Mouse (Mus musculus): ENCODE data around the gene Arl5b.

The Arl5b gene

DNA sequence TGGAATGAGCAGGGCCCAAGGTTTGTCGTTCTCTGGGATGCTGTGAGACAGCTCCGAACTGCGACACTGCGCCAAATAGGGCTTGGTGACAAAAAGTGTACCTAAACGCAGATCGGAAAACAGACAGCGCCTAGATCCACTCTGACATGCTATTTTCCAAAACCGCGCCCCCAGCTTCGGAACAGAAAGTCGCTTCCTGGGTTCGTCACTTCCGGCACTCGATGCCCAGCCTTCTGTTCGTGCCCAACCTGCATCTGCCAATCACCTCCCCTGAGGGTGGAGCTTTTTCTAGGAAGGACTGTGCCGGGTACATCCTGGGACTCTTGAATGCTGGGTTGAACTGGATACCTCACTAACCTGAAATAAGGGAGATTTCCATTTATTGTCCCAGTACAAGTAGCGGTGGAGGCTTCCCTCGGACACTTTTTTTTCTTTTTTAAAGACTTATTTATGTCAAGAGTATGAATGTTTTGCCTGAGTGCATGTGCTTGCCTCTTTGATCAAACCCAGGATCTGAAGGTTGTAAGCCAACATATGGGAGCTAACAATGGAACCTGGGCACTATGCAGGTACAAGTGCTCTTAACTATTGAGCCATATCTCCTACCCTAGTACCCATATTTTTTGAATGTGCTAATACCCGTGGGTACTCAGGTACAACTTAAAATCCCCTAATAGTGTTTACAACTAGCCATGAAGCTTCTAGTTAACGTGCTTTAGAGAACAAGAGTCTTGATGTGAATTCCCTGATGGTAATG is at the start of gene Arl5b:
TSS of gene Arl5b (plus strand) at position 279 of the 757 bp plus-strand sequence.
- DNase-seq (ENCODE audit: low read depth) = peak; percentile 82

DNA sequence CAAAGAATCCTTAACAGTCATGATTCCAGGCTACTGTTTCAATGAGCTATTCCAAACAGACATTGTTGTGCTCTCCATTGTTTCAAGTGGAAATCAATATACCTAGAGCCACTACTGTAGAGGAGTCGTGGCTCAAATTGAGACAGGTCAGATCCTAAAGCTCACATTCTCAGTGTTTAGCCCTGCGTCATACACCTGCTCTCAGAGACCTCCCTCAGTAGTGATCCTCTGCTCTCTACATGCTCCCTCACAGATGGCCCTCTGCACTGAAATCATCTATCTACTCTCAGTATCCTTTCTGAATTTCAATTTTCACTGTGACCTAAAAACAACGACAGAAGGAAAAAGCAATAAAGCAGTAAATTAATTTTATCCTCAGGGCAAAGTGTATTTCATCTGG is 41.7 kb upstream of the Arl5b start:
- DNase-seq (ENCODE audit: low read depth) = no peak

DNA sequence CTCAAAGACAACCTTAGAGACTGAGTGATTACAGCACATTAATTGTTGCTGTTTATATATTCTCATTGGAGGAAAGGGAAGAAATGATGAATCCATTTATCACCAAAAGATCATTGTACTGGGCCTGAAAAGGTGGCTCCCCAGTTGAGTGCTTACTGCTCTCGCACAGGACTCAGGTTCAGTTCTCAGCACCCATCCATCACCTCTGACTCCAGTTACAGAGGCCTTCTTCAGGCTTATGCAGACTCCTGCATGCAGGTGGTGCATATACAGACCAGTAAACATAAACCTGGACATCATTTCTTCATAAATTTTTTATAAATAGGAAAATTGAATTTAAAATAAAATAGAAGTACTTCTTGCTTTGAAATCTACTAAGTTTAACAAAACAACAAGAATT is 41.1 kb upstream of the Arl5b start:
- no peak for DNase-seq (ENCODE audit: low read depth)

DNA sequence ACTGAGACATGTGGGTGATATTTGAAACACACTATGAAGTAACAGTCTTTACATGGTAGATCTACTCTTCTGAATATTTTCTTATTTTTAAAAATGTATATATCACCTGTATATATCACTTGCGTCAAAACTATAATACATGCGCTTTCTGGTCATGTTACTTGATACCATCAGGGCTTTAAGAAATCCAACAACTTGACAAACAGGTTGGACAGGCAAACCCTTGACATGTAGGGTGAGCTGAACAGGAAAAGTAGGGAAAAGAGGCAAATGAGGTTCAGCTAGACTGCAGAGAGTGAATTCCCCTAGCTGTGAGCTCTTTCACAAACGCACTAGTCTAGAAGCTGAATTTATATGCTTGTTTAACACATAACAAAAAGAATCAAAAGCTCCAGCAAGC is 22.4 kb upstream of the Arl5b start:
- DNase-seq (ENCODE audit: low read depth) = no peak

DNA sequence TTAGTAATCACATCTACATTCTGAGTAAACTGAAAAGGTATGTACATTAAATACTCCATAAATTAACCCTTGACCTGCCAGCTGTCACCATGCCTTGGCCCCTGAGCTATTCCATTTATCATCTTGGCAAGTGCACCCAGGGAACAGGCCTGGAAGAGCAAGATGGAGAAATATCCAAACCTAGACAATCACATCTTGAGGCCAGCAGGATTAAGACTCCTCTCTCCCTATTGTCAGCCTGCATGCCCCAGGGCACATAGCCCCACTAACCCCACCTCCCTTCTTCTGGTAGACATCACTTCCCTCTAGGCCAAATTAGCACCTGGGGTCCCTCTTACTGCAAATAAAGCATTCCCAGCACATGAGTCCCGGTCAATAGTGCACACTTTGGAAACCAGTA is 21.4 kb upstream of the Arl5b start:
- DNase-seq (ENCODE audit: low read depth) = no peak

DNA sequence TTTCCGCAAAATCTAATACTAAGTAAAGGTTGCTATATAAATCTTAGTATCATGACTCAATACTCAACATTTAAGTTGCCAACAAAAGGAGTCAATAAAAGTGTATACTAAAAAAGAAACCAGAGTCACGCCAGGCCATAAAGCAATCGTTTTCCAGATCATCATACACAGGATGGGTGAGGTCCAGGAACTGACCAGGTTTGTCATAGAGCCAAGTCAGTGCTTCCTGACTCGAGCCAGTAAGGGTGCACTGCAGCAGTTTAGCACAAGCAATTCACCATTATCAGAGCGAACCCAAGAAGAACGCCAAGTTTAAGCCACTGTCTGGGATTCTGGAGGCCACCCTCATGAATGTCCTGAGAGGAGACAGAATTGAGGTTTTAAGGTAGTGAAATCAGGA is 10.5 kb upstream of the Arl5b start:
- DNase-seq (ENCODE audit: low read depth) = no peak

DNA sequence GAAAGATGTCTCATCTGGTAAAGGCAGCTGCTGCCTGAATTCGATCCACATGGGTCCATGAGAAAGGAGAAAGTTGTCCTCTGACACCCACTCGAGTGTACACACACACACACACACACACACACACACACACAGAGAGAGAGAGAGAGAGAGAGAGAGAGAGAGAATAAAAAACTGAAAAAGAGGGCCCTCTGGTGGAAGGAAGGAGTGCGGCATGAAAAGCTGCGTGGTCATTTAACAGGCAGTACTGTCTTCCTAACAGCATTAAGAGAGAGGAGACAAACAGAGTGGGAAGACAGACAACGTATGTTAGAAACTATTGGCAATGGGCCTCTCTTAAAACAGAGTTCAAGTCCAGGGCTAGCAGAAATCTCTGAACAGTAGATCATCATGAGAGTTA is 8.9 kb upstream of the Arl5b start:
- no peak for DNase-seq (ENCODE audit: low read depth)

DNA sequence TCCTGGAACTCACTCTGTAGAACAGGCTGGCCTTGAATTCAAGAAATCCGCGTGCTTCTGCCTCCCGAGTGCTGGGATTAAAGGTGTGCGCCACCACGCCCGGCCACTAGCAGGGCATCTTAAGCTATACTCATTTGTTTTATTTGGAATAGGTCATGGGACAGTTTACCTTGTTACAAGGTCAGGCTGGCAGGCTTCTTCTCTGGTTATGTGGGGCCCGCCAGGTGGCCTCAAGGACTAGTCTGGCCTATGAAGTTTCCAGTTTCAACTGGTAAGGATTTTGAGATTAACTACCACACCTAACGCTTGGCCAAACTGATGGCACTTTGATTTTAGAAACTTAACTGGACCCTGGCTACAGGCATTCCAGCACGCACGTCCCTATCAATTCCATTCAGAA is 5.3 kb downstream of the Arl5b start:
- DNase-seq (ENCODE audit: low read depth) = no peak

DNA sequence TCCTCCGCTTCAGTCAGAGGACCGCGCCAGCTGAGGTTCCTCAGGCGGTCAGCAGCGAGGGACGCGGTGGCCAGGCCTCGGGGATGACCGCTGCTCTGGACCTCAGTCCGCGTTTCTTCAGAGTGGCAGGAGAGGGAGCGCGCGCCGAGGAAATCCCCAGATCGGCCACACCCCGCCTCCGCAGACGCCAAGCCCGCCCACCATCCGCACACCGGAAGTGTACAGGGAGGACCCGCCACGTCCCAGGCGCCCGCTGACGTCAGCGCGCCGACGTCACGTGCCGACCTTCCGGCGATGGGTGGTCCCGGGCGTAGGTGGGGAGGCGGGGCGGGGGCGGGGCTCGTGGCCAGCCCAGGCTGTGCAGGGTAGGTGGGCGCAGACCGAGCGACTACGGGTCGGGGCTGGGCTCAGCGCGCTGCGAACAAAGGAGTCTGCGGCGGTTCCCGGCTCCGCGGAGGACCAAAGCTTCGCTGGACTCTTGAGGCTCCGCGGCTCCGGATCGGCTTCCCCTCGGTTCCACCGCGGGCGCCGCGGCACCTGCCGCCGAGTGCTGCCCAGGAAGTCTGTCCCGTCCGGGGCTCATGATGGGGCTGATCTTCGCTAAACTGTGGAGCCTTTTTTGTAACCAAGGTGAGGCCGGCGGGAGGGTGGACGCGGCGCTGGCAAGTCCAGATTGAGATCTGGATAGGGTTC is 5.9 kb downstream of the Arl5b start, which contains the start of gene Nsun6:
TSS of gene Nsun6 (minus strand) at position 125 of the 693 bp plus-strand sequence.
- peak; percentile 81 for DNase-seq (ENCODE audit: low read depth)

DNA sequence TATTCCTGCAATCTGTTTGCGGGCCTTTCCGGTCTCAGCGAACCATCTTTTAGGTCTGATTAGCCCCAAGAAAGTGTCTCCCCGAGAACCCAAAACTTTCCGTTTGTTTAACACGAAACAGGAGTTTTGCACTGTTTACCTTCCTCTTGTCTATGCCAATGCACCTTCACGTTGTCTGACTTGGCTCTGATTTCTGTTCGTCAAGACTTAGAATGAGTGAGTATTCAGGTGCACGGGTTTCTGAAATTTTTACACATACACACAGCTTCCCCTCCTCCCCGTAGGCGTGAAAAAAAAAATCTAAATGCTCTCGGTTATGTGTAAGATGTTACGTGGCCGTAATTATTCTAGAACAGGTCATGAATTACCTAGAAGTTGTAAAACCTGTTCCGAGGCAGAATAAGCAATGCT is 6.6 kb downstream of the Arl5b start:
- DNase-seq (ENCODE audit: low read depth) = no peak

DNA sequence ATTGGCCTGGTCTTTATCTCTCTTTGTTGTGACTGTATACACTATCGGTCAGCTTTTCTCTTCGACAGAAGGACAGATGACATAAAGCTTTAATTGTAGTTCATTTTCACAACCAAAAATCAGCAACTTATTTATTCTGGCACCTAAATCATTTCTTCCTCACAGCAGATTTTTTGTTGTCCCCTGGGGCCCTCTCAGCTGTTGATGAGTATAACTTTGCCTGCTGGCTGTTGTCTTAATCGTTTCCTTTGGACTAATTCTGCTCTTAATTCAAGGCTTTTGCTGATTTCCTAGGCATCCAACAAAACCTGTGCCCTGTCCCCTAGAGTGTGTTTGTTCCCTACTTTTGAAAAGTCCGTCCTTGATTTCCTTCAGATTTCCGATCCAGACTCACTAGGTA is 9.0 kb downstream of the Arl5b start:
- DNase-seq (ENCODE audit: low read depth) = no peak

DNA sequence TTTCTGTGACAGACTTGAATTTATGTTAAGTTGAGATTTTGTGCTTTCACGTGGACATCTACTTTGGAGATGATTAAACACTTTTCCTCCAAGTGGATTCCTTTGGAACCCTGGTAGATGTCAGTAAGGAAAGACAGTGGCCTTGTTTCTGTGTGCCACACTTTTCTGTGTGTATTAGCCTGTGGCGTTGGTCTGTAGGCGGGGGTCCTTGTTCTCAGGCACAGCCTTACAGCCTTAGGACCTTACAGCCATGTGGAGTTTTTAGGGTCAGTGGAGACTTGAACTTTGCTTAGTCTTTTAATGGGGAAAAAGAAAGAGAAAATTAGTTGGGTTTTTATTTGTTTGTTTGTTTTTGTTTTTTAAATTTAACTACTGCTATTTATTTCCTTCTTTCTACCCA is 11.7 kb downstream of the Arl5b start:
- DNase-seq (ENCODE audit: low read depth) = no peak

DNA sequence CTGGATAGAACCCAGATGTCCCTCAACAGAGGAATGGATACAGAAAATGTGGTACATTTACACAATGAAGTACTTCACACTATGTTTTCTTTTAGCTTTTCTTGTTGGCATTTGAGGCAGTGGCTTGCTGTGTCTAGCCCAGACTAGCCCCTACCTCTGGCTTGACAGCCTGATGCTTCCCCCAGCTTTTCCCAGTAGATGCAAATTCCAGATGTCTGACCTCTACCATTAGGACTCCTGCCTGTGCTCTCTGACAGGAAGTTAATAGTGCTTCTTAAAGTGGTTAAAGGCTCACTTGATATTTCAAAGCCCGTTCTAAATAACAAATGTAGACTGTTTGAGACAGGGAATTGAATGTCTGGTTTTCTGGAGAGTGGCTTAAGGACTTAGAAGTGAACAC is 14.6 kb downstream of the Arl5b start:
- DNase-seq (ENCODE audit: low read depth) = no peak

DNA sequence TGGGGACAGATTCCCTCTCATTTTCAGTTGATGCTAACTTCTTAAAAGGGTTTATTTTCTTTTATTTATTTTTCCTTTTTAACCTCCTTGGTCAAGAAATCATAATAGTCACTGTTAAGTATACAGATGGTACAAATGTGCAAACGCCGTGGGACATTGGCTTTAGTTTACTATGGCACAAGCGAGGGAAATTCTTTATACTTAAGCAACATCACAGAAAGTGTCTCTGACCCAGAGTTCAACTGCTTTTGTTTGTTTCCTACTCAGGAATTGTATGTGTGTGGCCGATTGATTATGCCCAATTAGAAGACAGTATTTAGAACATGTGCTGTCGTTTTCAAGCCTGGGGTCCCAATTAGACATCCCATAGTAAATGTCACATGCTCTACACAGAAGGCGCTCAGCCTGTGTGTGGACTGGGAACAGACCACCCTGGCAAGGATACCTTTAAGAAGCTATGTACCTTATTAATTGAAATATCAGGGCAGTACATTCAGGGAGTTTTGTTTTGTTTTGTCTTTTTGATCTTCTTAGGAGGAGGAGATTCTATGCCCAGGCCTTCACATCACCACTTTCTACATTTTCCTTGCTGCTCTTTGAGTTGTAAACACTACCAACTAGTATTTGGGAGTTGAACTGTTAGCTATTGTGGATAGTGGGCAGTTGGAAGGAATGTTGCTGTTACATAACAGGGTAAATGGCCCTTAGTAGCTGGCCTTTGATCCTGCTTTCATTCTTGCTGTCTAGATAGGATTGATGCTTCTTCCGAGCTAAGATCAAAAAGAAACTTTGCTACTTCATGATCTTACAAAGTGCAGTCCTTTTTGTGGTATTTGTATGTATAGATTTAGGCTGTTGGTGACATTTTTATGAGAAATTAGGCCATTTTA is 15.4 kb downstream of the Arl5b start:
- no peak for DNase-seq (ENCODE audit: low read depth)

DNA sequence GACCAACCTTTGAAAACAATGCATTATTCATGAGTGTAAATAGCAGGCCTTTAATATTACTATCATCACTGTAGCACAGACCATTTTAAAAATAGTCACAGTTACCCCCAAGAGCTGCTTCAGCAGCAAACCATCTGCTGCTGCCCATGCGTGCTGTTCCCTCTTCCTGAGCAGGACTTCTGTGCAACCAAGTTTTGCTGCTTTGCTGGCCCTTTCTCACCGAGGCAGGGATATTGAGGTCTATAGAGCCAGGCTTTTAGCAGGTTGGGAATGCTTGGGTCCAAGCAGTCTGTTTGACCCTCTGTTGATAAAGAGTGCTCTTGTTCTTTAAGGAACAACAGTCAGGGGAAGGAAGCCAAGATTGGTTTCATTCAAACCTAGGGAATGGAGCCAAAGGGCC is 16.3 kb downstream of the Arl5b start:
- no peak for DNase-seq (ENCODE audit: low read depth)

DNA sequence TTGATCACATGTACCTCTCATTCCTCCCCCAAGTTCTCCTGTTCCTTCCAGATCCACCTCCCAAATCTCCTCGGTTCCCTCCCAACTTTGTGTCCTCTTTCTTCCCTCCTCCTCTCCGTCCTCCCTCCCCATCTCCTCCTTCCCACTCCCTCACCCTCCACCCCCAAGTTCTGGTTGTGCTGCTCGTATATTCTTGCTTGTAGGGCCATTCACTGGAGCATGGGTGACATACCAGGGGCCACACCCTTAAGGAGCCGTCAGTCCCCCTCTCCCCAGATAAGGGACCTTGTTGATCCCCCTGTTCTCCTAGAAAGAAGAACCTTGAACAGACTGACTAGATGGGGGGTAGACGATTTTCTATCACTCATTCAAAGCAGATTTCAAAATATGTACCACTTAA is 17.9 kb downstream of the Arl5b start:
- no peak for DNase-seq (ENCODE audit: low read depth)

DNA sequence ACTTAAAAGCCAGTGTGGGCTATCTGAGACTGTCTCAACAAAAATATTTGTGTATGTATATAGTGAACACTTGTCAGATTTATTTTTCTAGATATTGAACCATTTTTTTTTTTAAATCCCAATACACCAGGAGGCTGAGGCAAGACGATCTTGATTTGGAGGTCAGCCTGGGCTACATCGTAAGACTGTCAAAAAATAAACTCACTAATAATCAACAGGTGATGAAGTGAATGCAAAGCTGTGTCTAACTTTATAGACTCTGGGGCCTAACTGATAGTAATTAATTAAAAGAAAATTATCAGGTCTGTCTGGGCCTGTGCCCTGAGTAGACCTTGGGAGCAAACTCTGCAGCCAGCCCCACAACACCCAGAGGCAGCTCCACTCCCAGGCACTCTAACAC is 34.5 kb downstream of the Arl5b start:
- no peak for DNase-seq (ENCODE audit: low read depth)

DNA sequence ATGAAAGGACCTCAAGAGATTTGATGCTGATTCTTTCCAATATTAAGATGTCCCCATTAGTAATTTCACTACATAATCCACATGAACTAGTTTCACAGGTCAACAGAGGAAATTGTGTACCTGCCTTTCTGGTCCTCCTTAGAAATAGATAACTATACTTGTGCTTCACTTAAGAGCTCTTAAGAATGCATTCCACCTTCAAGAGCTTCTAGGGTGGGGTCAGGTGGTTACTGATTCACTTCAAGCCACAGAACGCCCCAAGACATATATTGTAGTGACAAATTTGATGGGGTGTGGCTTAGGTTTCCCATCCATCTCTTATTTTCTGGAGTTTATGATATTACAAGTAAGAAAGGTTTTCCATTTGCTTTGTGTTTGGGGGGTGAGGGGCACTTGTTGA is 38.1 kb downstream of the Arl5b start:
- DNase-seq (ENCODE audit: low read depth) = no peak

DNA sequence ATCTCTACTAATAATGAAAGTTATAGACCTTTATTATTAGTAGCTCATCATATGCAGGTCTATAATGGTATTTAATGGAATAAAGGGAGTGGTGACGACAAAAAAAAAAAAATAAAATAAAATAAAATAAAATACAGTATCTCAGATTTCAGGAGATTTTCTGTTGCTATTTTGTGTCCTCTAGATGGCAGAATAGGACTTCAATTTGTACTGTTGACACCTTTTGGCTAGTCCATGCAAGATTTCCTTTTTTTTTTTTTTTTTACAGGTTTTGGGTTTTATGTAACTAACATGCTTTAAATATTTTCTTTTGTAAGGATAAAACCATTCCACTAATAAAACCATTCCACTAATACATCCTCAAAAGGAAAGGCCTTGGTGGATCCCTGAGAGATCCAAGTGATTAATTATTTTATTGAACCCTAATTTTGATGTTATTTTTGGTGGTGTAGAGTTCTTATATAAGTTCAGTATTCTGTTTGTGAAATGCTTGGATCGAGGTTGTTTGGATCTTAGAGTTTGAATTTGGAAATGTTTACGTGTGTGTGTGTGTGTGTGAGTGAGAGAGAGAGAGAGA is 47.4 kb downstream of the Arl5b start:
- DNase-seq (ENCODE audit: low read depth) = peak; percentile 18

DNA sequence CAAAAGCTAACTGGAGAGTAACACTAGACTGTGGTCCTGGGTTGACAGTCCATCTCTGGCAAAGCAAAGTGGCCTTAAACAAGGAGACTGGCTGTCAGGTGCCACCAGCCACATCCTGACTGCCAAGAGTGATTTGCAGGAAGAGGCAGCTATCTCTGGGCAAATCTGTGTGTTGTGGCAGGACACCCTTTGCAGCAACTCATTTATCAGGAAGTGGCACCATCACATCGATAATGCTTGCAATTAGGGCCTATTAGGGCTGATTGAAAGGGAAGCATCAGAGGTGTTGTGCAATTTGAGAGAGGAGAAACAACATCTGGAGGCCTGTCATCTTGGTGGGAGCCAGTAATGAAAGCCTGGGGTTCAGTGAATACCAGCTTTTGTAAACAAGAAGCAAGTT is 55.2 kb downstream of the Arl5b start:
- no peak for DNase-seq (ENCODE audit: low read depth)

DNA sequence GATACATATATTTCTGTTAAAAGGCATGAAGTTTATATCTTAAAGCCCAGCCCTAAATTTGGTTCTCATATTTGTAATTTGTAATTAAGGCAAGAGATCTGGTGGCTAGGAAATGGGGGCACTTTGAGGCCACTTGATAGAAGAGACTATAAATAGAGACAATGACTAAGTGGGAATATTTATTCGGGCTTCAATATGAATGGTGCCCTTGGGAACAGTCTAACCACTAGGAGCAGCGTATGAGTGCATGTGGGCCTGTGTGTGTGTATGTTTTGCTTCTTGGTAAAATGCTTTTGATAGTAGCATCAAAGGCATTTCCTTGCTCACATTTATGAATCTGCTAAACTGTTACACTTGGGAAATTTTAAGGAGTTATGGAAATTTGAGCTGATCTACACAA is 62.1 kb downstream of the Arl5b start:
- no peak for DNase-seq (ENCODE audit: low read depth)

DNA sequence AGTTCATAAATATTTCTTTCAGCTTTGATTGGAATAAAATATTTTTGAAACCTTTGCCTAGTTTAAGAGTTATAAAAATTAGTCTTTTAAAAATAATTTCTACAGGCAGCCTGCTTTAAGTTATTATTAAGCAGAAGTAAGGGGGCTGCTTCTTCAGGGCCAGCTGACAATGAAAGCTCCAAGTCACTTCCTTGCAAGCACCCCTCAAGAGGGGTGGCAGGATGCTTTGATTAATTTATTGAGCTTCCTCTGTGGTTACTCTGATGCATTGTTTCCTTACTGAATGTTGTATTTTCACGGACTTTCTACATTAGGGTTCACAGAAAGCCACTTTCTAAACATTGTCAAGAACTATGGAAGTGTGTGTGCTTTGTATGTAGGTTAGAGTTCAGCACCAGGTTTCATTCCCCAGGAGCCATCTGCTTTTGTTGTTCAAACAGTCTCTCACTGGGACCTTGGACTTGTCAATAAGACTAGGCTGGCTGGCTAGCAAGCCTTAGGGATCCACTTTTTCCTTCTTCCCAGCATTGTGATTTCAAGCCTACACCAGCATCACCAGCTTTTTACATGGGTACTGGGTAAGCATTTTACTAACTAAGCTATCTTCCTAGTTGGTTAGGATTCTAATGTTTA is 62.7 kb downstream of the Arl5b start:
- DNase-seq (ENCODE audit: low read depth) = no peak
